Mouse (Mus musculus) stomach, adult 2 months (tissue): ENCODE measurements around the gene A930009A15Rik. TPM values are rescaled to one million over a fixed set of nuclear protein-coding genes. Genes with fewer than 3 reads are reported as not detected.

Experiments used
- polyA plus RNA-seq: library from polyadenylated mRNA; depleted of rRNA; stranded (reverse); fragments of >200 nt; gene quantifications from 2 replicates; pipeline ENCODE4 v1.2.3, GENCODE M21; 2012; rRNA removed

Gene A930009A15Rik
- not detected in 2 replicates for polyA plus RNA-seq

GRCm38 (mm10) chr10:115569712-115570491 is at the start of gene A930009A15Rik:
Gene A930009A15Rik, plus strand, starts transcription at chr10:115569986.

DNA sequence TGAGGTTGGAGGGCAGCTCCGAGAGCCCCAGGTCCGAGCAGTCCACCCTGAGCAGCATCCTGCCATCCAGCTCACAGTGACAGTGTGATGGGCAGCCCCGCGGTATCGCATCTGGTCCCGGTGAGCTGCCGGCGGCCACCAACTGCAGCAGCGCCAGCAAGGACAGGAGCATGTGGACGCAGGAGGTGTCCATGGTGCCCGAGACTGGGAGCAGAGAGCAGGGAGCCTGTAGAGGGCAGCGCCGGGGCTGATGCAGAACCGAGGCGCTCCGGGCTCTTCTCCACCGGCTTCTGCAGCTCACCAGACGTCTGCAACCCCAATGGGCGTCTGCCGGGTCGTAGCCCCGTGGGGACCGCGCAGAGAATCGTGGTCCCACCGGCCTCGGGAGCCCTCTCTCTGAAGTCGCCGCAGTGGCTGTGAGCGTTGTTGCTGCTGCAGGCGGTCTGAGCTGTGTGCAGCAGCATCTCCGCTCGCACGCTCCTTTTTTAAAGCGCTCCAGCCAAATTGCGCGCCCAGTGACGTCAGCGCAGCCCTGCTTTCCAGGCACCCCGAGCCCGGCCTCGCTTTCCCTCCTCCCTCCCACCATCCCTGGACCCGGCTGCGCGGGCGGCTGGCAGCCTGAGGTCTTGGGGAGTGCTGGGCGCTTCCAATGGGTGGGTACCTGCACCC is 17.6 kb downstream of the A930009A15Rik start, which contains the start of gene Lgr5:
Lgr5 (minus strand) TSS at position 480 of the 669 bp plus-strand sequence.

Other genes with a start within 250 kb of the A930009A15Rik start
- gene Tmem19, start 207.5 kb upstream of the A930009A15Rik start, polyA plus RNA-seq: 5.2 and 7.1 TPM in 2 replicates
- gene Thap2, start 185.5 kb upstream of the A930009A15Rik start, polyA plus RNA-seq: 2.6 and 3.3 TPM in 2 replicates
- 1.2 and 3.0 TPM in 2 replicates for gene Zfc3h1, start 185.0 kb upstream of the A930009A15Rik start, polyA plus RNA-seq
- gene Lgr5, start 17.8 kb downstream of the A930009A15Rik start, polyA plus RNA-seq: 2.8 and 5.6 TPM in 2 replicates
- gene Tspan8, start 246.8 kb downstream of the A930009A15Rik start, polyA plus RNA-seq: 32.6 and 37.8 TPM in 2 replicates